Mouse (Mus musculus) thymus, postnatal 10 days (tissue): Measurements from ENCODE around the gene Mms19.
"Not testable (repeated sequence)": the region's sequence is repeated elsewhere in the genome, so short reads cannot be mapped to it uniquely, and the experiment has no call there.

Experiments
- DNase-seq, 2 experiments: peaks; one replicate each; pipeline ENCODE4 v3.0.0; 2021; ENCODE audit warnings: low spot score in 2 of 2

The Mms19 gene

GRCm38 (mm10) chr19:41933179-41934086, 47.5 kb downstream of the Mms19 start, which contains the start of the genes Exosc1 and Zdhhc16:
Exosc1 (minus strand) TSS chr19:41933423.
Zdhhc16 (plus strand) TSS chr19:41933480.
- DNase-seq, result peak; percentile 95 to 96

- no peak for DNase-seq
Measured at GRCm38 (mm10) chr19:41932686-41933085, 48.3 kb downstream of the Mms19 start.

GRCm38 (mm10) chr19:41920412-41921067, 60.4 kb downstream of the Mms19 start:
- no peak for DNase-seq

- DNase-seq, result no peak
Measured at GRCm38 (mm10) chr19:41919471-41919870, 61.5 kb downstream of the Mms19 start.

GRCm38 (mm10) chr19:41916853-41917252, 64.1 kb downstream of the Mms19 start:
- DNase-seq, result no peak

- DNase-seq, result no peak
Measured at GRCm38 (mm10) chr19:41915294-41915693, 65.7 kb downstream of the Mms19 start.

GRCm38 (mm10) chr19:41914592-41914882, 66.4 kb downstream of the Mms19 start:
- DNase-seq, result not testable (repeated sequence)

- no peak for DNase-seq
Measured at GRCm38 (mm10) chr19:41913774-41914591, 67.0 kb downstream of the Mms19 start.

- peak; percentile 33 to 55 for DNase-seq
Measured at GRCm38 (mm10) chr19:41912121-41913080, 68.6 kb downstream of the Mms19 start.

GRCm38 (mm10) chr19:41911178-41912073, 69.5 kb downstream of the Mms19 start, which contains the start of gene Pgam1:
Pgam1 (plus strand) TSS chr19:41911923.
- peak; percentile 96 to 98 for DNase-seq

GRCm38 (mm10) chr19:41910396-41910795, 70.6 kb downstream of the Mms19 start:
- DNase-seq, result no peak

- DNase-seq, result no peak
Measured at GRCm38 (mm10) chr19:41908736-41909135, 72.2 kb downstream of the Mms19 start.

GRCm38 (mm10) chr19:41907079-41907760, 73.7 kb downstream of the Mms19 start:
- no peak for DNase-seq

GRCm38 (mm10) chr19:41906311-41907078, 74.5 kb downstream of the Mms19 start:
- no peak for DNase-seq

- DNase-seq, result no peak
Measured at GRCm38 (mm10) chr19:41905246-41905645, 75.7 kb downstream of the Mms19 start.

- no peak for DNase-seq
Measured at GRCm38 (mm10) chr19:41902848-41903593, 77.9 kb downstream of the Mms19 start.

GRCm38 (mm10) chr19:41901696-41902095, 79.3 kb downstream of the Mms19 start:
- peak; percentile 32 to 49 for DNase-seq
